Mouse (Mus musculus): ENCODE results near the gene Car12. TPM values are rescaled to one million over a fixed set of nuclear protein-coding genes. Genes with fewer than 3 reads are reported as not detected.

Gene Car12
- polyA plus RNA-seq, 1 experiment from 2014 or later, result 0.42 TPM

GRCm38 (mm10) chr9:66725591-66725990, 12.1 kb downstream of the Car12 start:
- H3K9me3 ChIP-seq (ENCODE audit: control insufficient read depth, low read length), result no peaks in the 10 kb centered on the region
- no peaks in the 10 kb centered on the region for H3K36me3 ChIP-seq (ENCODE audit: control insufficient read depth, insufficient read depth, low read length)
- no peak overlapping the region for H3K27ac ChIP-seq (replicated peaks in 1 of 2; ENCODE audit: control insufficient read depth in 1 of 2, insufficient read depth in 1 of 2, low read depth in 2 of 2, low read length in 2 of 2)
- WGBS, result 76% methylated on average over 3 of the region's 3 CpGs
- no peaks in the 10 kb centered on the region for H3K27me3 ChIP-seq (ENCODE audit: control insufficient read depth, insufficient read depth, low read length)
- no peak overlapping the region for H3K4me2 ChIP-seq (ENCODE audit: low read length)
- no peak overlapping the region for H3K4me3 ChIP-seq (ENCODE audit: control insufficient read depth in 1 of 2, insufficient read depth in 1 of 2, low read depth in 1 of 2, low read length in 2 of 2)
- ATAC-seq (ENCODE audit: insufficient number of reproducible peaks, insufficient read depth, low FRiP score, low read depth), result no peak
- no peaks in the 10 kb centered on the region for H3K4me1 ChIP-seq (ENCODE audit: control insufficient read depth in 2 of 2, insufficient read depth in 2 of 2, low read length in 2 of 2)
- no peak overlapping the region for H3K9ac ChIP-seq (ENCODE audit: low read length)

DNA sequence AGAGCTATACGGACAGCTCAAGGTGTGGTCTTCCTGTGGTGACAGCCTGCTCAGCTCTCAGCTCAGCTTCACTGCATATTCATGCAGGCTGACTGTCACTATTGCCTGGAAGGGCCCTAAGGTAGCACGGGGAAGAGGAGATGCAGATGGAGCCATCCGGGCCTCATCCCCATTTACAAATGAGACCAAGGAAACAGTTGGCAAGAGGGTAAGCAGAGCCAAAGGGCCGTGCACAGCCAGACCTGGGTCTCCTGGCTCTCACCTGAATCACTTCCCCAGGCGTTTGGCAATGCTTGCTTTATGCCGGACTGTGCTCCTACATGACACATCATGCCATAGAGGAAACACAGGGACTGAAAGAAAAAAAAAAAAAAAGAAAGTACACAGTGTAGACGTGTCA, 13.8 kb downstream of the Car12 start:
- Histone ChIP-seq H3K4me3 (ENCODE audit: control insufficient read depth in 1 of 2, insufficient read depth in 1 of 2, low read depth in 1 of 2, low read length in 2 of 2) (no peak overlapping the region), H3K9me3 (ENCODE audit: control insufficient read depth, low read length) (no peaks in the 10 kb centered on the region)

DNA sequence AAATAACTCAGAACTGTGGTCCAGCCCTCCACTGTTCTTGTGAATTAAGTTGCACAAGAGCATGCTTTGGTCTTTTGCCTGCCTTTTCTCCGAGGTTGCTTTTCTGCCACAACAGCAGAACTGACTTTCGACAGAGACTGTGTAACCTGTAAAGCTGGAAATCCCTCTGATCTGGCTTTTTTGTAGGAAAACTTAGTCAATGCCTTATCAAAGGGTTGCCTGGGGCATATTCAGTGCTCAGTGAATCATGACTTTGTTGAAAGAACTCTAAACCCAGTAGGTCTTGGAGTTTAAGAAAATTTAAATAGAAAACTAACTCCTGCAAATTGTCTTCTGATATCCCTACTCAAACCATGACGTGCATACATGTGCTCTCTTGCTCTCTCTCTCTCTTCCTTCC, 17.1 kb downstream of the Car12 start:
- Histone ChIP-seq H3K27ac (replicated peaks in 1 of 2; ENCODE audit: control insufficient read depth in 1 of 2, insufficient read depth in 1 of 2, low read depth in 2 of 2, low read length in 2 of 2) (no peak overlapping the region), H3K4me2 (ENCODE audit: low read length) (no peak overlapping the region), H3K9ac (ENCODE audit: low read length) (no peak overlapping the region), H3K9me3 (ENCODE audit: control insufficient read depth, low read length) (no peaks in the 10 kb centered on the region), H3K27me3 (ENCODE audit: control insufficient read depth, insufficient read depth, low read length) (no peaks in the 10 kb centered on the region), H3K4me1 (ENCODE audit: control insufficient read depth in 2 of 2, insufficient read depth in 2 of 2, low read length in 2 of 2) (peaks cover 7 to 16% of the 10 kb centered on the region in 2 experiments; a peak in 3 of 4 replicates), H3K36me3 (ENCODE audit: control insufficient read depth, insufficient read depth, low read length) (no peaks in the 10 kb centered on the region), H3K4me3 (ENCODE audit: control insufficient read depth in 1 of 2, insufficient read depth in 1 of 2, low read depth in 1 of 2, low read length in 2 of 2) (no peak overlapping the region)
- 65% methylated on average over 3 of the region's 3 CpGs for WGBS
- ATAC-seq (ENCODE audit: insufficient number of reproducible peaks, insufficient read depth, low FRiP score, low read depth), result no peak

More for the DNA sequence above, 13.8 kb downstream of the Car12 start:
- Histone ChIP-seq H3K9ac (ENCODE audit: low read length) (no peak overlapping the region), H3K36me3 (ENCODE audit: control insufficient read depth, insufficient read depth, low read length) (no peaks in the 10 kb centered on the region), H3K4me2 (ENCODE audit: low read length) (no peak overlapping the region), H3K4me1 (ENCODE audit: control insufficient read depth in 2 of 2, insufficient read depth in 2 of 2, low read length in 2 of 2) (peaks cover 3 to 5% of the 10 kb centered on the region in 2 experiments; a peak in 1 of 4 replicates), H3K27ac (replicated peaks in 1 of 2; ENCODE audit: control insufficient read depth in 1 of 2, insufficient read depth in 1 of 2, low read depth in 2 of 2, low read length in 2 of 2) (no peak overlapping the region), H3K27me3 (ENCODE audit: control insufficient read depth, insufficient read depth, low read length) (no peaks in the 10 kb centered on the region)
- ATAC-seq (ENCODE audit: insufficient number of reproducible peaks, insufficient read depth, low FRiP score, low read depth), result no peak
- 63% methylated on average over 7 of the region's 7 CpGs for WGBS

DNA sequence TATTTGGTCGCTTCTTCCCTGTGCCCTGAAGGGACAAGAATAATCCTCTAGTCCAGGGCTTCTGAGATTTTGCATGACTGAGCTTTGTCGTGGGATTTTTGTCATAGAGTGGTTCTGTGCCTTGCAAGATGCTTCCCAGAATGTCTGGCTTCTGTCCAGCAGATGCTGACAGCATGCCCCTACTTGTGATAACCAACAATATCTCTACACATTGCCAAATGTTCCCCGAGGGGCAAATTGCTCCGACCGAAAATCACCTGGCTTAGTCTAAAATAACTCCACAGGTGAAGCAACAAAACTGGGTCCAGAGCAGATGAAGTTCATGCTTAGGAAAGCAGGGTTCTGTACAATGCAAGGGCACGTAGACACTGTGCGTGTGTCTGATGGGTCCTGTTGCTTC, 17.8 kb downstream of the Car12 start:
- H3K4me2 ChIP-seq (ENCODE audit: low read length), result no peak overlapping the region
- ATAC-seq (ENCODE audit: insufficient number of reproducible peaks, insufficient read depth, low FRiP score, low read depth), result no peak
- H3K4me1 ChIP-seq (ENCODE audit: control insufficient read depth in 2 of 2, insufficient read depth in 2 of 2, low read length in 2 of 2), result peaks cover 7 to 16% of the 10 kb centered on the region in 2 experiments; a peak in 3 of 4 replicates
- no peaks in the 10 kb centered on the region for H3K9me3 ChIP-seq (ENCODE audit: control insufficient read depth, low read length)
- H3K27ac ChIP-seq (replicated peaks in 1 of 2; ENCODE audit: control insufficient read depth in 1 of 2, insufficient read depth in 1 of 2, low read depth in 2 of 2, low read length in 2 of 2), result no peak overlapping the region
- H3K27me3 ChIP-seq (ENCODE audit: control insufficient read depth, insufficient read depth, low read length), result no peaks in the 10 kb centered on the region
- no peak overlapping the region for H3K4me3 ChIP-seq (ENCODE audit: control insufficient read depth in 1 of 2, insufficient read depth in 1 of 2, low read depth in 1 of 2, low read length in 2 of 2)
- H3K9ac ChIP-seq (ENCODE audit: low read length), result no peak overlapping the region
- WGBS, result 36% methylated on average over 7 of the region's 7 CpGs
- H3K36me3 ChIP-seq (ENCODE audit: control insufficient read depth, insufficient read depth, low read length), result no peaks in the 10 kb centered on the region

DNA sequence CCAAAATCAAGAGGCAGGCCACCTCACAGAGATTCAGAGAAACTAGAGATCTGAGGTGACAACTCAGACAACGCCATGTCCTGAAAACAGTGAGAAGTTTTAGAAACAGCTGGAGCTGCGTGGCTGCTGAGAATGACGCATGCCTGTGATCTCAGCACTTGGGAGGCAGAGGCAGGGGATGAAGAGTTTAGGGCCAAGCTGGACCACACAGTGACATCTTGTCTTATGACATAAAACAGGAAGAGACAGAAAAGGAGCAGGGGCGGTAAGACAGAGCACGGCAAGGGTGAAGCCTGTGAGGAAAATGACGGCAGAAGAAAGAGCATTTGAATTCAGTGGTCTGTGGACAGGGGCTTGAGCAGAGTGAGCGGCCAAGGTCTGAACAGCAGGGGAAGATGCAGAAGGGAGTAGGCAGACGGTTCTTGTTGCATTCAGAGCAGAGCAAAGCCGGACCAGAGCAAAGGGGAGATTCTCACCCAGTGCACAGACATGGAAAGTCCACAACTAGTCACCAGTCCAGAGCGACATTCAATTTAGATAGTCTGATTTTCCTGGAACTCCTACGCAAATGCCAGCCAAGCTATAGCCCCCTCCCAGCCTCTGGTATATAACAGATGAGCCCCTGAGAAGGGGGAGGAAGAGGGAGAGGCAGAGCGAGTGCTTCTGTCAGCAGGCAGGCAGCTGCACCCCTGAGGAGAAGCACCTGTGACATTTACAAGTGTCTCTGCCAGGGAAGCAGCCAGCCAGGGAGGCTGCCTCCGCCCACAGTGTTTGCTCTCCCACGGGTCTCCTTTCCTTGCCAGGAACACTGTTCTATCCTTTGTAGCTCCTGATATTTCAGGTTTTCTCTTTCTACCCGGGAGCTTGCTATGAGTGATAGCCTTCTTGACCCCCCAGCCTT, 19.6 kb downstream of the Car12 start:
- Histone ChIP-seq H3K36me3 (ENCODE audit: control insufficient read depth, insufficient read depth, low read length) (no peaks in the 10 kb centered on the region), H3K9ac (ENCODE audit: low read length) (no peak overlapping the region), H3K9me3 (ENCODE audit: control insufficient read depth, low read length) (no peaks in the 10 kb centered on the region), H3K27me3 (ENCODE audit: control insufficient read depth, insufficient read depth, low read length) (no peaks in the 10 kb centered on the region), H3K27ac (replicated peaks in 1 of 2; ENCODE audit: control insufficient read depth in 1 of 2, insufficient read depth in 1 of 2, low read depth in 2 of 2, low read length in 2 of 2) (no peak overlapping the region), H3K4me2 (ENCODE audit: low read length) (0 out of 2 replicates have a peak overlapping the region, but pooled peaks have one; percentile 11), H3K4me1 (ENCODE audit: control insufficient read depth in 2 of 2, insufficient read depth in 2 of 2, low read length in 2 of 2) (peaks cover 7 to 16% of the 10 kb centered on the region in 2 experiments; a peak in 3 of 4 replicates), H3K4me3 (ENCODE audit: control insufficient read depth in 1 of 2, insufficient read depth in 1 of 2, low read depth in 1 of 2, low read length in 2 of 2) (no peak overlapping the region)
- WGBS, result 17% methylated on average over 15 of the region's 15 CpGs
- no peak for ATAC-seq (ENCODE audit: insufficient number of reproducible peaks, insufficient read depth, low FRiP score, low read depth)

DNA sequence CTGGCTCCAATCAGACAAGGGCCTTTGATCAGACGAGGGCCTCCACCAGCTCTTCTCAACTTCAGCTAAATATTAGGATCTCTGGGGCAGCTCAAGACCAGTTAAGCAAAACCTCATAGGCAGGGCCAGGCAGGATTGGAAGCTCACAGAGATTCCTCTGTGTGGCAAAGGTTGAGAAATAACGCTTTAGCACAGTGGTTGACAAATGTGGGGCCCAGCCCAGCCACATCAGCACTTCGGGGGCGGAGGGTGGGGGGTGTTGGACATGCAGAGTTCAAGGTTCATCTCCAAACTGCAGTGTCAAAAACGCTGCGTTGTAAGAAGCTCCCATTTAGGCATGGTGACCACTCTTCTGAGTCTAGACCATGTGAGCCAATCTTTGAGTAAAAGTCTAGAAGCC, 21.1 kb downstream of the Car12 start:
- Histone ChIP-seq H3K27me3 (ENCODE audit: control insufficient read depth, insufficient read depth, low read length) (no peaks in the 10 kb centered on the region), H3K4me3 (ENCODE audit: control insufficient read depth in 1 of 2, insufficient read depth in 1 of 2, low read depth in 1 of 2, low read length in 2 of 2) (no peak overlapping the region), H3K4me2 (ENCODE audit: low read length) (no peak overlapping the region), H3K9ac (ENCODE audit: low read length) (no peak overlapping the region), H3K27ac (replicated peaks in 1 of 2; ENCODE audit: control insufficient read depth in 1 of 2, insufficient read depth in 1 of 2, low read depth in 2 of 2, low read length in 2 of 2) (no peak overlapping the region), H3K36me3 (ENCODE audit: control insufficient read depth, insufficient read depth, low read length) (no peaks in the 10 kb centered on the region), H3K9me3 (ENCODE audit: control insufficient read depth, low read length) (no peaks in the 10 kb centered on the region), H3K4me1 (ENCODE audit: control insufficient read depth in 2 of 2, insufficient read depth in 2 of 2, low read length in 2 of 2) (peaks cover 7 to 16% of the 10 kb centered on the region in 2 experiments; a peak in 3 of 4 replicates)
- 89% methylated on average over 6 of the region's 6 CpGs for WGBS
- no peak for ATAC-seq (ENCODE audit: insufficient number of reproducible peaks, insufficient read depth, low FRiP score, low read depth)

GRCm38 (mm10) chr9:66735122-66735521, 21.6 kb downstream of the Car12 start:
- Histone ChIP-seq H3K27me3 (ENCODE audit: control insufficient read depth, insufficient read depth, low read length) (no peaks in the 10 kb centered on the region), H3K4me3 (ENCODE audit: control insufficient read depth in 1 of 2, insufficient read depth in 1 of 2, low read depth in 1 of 2, low read length in 2 of 2) (no peak overlapping the region), H3K9me3 (ENCODE audit: control insufficient read depth, low read length) (no peaks in the 10 kb centered on the region), H3K4me2 (ENCODE audit: low read length) (no peak overlapping the region), H3K9ac (ENCODE audit: low read length) (no peak overlapping the region), H3K27ac (replicated peaks in 1 of 2; ENCODE audit: control insufficient read depth in 1 of 2, insufficient read depth in 1 of 2, low read depth in 2 of 2, low read length in 2 of 2) (no peak overlapping the region), H3K36me3 (ENCODE audit: control insufficient read depth, insufficient read depth, low read length) (no peaks in the 10 kb centered on the region), H3K4me1 (ENCODE audit: control insufficient read depth in 2 of 2, insufficient read depth in 2 of 2, low read length in 2 of 2) (peaks cover 7 to 16% of the 10 kb centered on the region in 2 experiments; a peak in 3 of 4 replicates)
- 91% methylated on average over 2 of the region's 2 CpGs for WGBS
- ATAC-seq (ENCODE audit: insufficient number of reproducible peaks, insufficient read depth, low FRiP score, low read depth), result no peak

All from heart, embryonic 14.5 days (tissue).